Mouse (Mus musculus) embryonic facial prominence, embryonic 12.5 days (tissue): ENCODE data around the gene Gm17617. TPM values are rescaled to one million over a fixed set of nuclear protein-coding genes. Genes with fewer than 3 reads are reported as not detected.

Experiments
- ATAC-seq: fragments of 200-750 bp; cut with Nextera tagmentation; 2 replicates; pipeline ENCODE4 v1.8.0; 2017; ENCODE audit not compliant: insufficient number of reproducible peaks, insufficient read depth, low FRiP score, low TSS enrichment
- H3K27ac ChIP-seq: fragments of 300-500 bp; sonication (generic); 2 replicates; pipeline ENCODE4 v1.5.1; 2016; ENCODE audit warnings: mild to moderate bottlenecking
- H3K27me3 ChIP-seq: fragments of 300-500 bp; sonication (generic); 2 replicates; pipeline ENCODE4 v1.6.1; 2016; ENCODE audit warnings: mild to moderate bottlenecking, moderate library complexity
- H3K36me3 ChIP-seq: fragments of 300-500 bp; sonication (generic); 2 replicates; pipeline ENCODE4 v1.6.1; 2016; ENCODE audit warnings: mild to moderate bottlenecking
- H3K4me1 ChIP-seq: fragments of 300-500 bp; sonication (generic); 2 replicates; pipeline ENCODE4 v1.6.1; 2016
- H3K4me2 ChIP-seq: fragments of 300-500 bp; sonication (generic); replicated peaks from 2 replicates; pipeline ENCODE4 v1.6.1; 2016; ENCODE audit warnings: mild to moderate bottlenecking, moderate library complexity
- H3K4me3 ChIP-seq: fragments of 300-500 bp; sonication (generic); 2 replicates; pipeline ENCODE4 v1.5.1; 2016; ENCODE audit warnings: mild to moderate bottlenecking
- H3K9ac ChIP-seq: fragments of 300-500 bp; sonication (generic); 2 replicates; pipeline ENCODE4 v1.6.1; 2016; ENCODE audit warnings: mild to moderate bottlenecking, moderate library complexity
- H3K9me3 ChIP-seq: fragments of 300-500 bp; sonication (generic); 2 replicates; pipeline ENCODE4 v1.6.1; 2016; ENCODE audit warnings: mild to moderate bottlenecking, moderate library complexity
- WGBS: fragments of 180-500 bp; shearing (Covaris S2); methylation state at CpG from one replicate; pipeline ENCODE4 v1.1.7; 2016; 5-methylcytosine and 5-hydroxymethylcytosine counted together
- polyA plus RNA-seq: library from polyadenylated mRNA; unstranded; fragments of >200 nt; fragmentation: Nextera tagmentation; extraction: Ambion mirVana; gene quantifications from 2 replicates; pipeline ENCODE4 v1.2.1, GENCODE M21; 2016

The Gm17617 gene
- polyA plus RNA-seq: not detected in 2 replicates

DNA sequence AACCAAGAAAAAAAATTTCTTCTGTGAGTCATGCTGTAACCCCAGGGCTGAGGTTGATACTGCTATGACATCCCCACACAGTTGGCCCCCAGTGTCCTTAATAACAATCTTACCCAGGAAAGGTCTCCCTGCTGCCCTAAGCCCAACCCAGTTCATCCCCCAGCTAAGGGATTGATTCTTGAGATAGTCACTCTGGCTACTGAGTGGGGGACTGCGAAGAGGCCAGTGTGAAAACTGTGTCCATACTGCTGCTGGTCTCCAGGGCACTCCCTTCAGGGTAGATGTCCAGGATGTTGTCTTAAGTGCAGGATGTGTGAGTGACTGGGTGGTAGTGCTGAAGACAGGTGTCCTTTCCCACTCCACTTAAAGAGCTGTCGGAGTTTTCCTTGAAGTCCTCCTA, at the start of gene Gm17617:
Gm17617 (minus strand) TSS at position 101 of the 400 bp plus-strand sequence.
- no peak within 1 kb of the TSS for H3K4me3 ChIP-seq
- H3K4me2 ChIP-seq: no peak within 1 kb of the TSS
- no peaks in the 10 kb centered on the region for H3K4me1 ChIP-seq
- no peaks in the 10 kb centered on the region for H3K9me3 ChIP-seq
- peaks cover 38% of the 10 kb centered on the region for H3K36me3 ChIP-seq
- WGBS: 97% methylated on average over 2 of the region's 2 CpGs
- no peaks in the 10 kb centered on the region for H3K27me3 ChIP-seq
- no peak within 1 kb of the TSS for H3K9ac ChIP-seq
- no peak within 1 kb of the TSS for H3K27ac ChIP-seq
- ATAC-seq: no peak

GRCm38 (mm10) chr13:55182173-55182894, 49.0 kb upstream of the Gm17617 start:
- peak overlapping the region; percentile 40 for H3K9ac ChIP-seq
- peak overlapping the region; percentile 23 for H3K4me3 ChIP-seq
- H3K4me2 ChIP-seq: peak overlapping the region; percentile 48
- H3K4me1 ChIP-seq: no peaks in the 10 kb centered on the region
- WGBS: 4% methylated on average over 23 of the region's 23 CpGs
- H3K9me3 ChIP-seq: no peaks in the 10 kb centered on the region
- peak; percentile 80; the same call in 1 of the 2 replicates for ATAC-seq
- peak overlapping the region; percentile 58 for H3K27ac ChIP-seq
- H3K27me3 ChIP-seq: no peaks in the 10 kb centered on the region
- no peaks in the 10 kb centered on the region for H3K36me3 ChIP-seq

GRCm38 (mm10) chr13:55181786-55182172, 48.4 kb upstream of the Gm17617 start:
- Histone ChIP-seq H3K4me2 (peak overlapping the region; percentile 48), H3K27me3 (no peaks in the 10 kb centered on the region), H3K36me3 (no peaks in the 10 kb centered on the region), H3K9me3 (no peaks in the 10 kb centered on the region), H3K4me1 (no peaks in the 10 kb centered on the region), H3K9ac (no peak overlapping the region), H3K27ac (no peak overlapping the region), H3K4me3 (no peak overlapping the region)
- ATAC-seq: no peak
- WGBS: 72% methylated on average over 2 of the region's 2 CpGs

DNA sequence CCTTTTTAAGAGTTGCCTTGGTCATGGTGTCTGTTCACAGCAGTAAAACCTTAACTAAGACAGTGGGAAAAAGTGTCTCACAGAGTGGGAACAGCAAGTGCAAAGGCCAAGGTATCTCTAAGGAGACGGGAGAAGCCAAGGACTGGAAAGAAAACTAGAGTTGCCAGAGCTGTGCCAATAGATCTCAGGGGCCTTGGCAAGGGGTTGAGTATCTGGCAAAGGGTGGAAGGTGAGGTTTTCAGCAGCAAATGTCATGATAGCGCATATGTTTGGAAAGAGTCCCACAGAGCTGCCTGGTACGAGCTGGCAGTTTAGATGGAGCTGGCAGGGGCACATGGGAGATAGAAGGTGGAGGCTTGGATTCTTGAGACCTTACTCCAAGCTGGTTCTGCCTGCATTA, 46.2 kb upstream of the Gm17617 start:
- WGBS: 87% methylated on average over 3 of the region's 3 CpGs
- no peak for ATAC-seq
- H3K4me3 ChIP-seq: no peak overlapping the region
- H3K4me1 ChIP-seq: no peaks in the 10 kb centered on the region
- H3K27ac ChIP-seq: no peak overlapping the region
- no peak overlapping the region for H3K9ac ChIP-seq
- H3K4me2 ChIP-seq: no peak overlapping the region
- no peaks in the 10 kb centered on the region for H3K9me3 ChIP-seq
- H3K36me3 ChIP-seq: no peaks in the 10 kb centered on the region
- H3K27me3 ChIP-seq: no peaks in the 10 kb centered on the region

GRCm38 (mm10) chr13:55178556-55178955, 45.2 kb upstream of the Gm17617 start:
- no peaks in the 10 kb centered on the region for H3K4me1 ChIP-seq
- H3K4me3 ChIP-seq: no peak overlapping the region
- 30% methylated on average over 2 of the region's 2 CpGs for WGBS

DNA sequence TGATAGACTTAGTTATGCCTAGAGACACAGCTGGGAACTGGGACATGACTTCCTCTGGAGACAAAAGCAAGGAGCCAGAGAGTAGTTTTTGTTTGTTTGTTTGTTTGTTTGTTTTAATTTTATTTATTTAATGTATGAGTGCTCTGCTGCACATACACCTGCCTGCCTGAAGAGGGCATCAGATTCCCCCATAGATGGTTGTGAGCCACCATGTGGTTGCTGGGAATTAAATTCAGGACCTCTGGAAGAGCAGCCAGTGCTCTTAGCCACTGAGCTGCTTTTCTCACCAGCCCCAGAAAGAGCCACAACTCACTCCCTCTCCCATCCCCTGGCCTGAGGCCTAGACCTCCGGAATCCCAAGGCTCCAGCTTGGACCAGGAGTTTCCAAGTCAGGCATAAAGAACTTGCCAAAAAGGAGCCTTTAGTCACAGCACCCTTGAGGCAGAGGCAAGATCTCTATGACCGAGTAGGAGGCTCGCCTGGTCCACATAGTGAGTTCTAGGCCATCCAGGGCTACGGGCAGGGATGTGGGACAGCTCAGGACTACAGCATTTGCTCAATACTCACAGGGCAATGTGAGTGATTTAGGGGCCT, 44.7 kb upstream of the Gm17617 start:
- 67% methylated on average over 4 of the region's 4 CpGs for WGBS

More at GRCm38 (mm10) chr13:55178556-55178955, 45.2 kb upstream of the Gm17617 start:
- H3K9me3 ChIP-seq: no peaks in the 10 kb centered on the region
- no peaks in the 10 kb centered on the region for H3K27me3 ChIP-seq
- H3K9ac ChIP-seq: no peak overlapping the region
- H3K27ac ChIP-seq: no peak overlapping the region
- no peak overlapping the region for H3K4me2 ChIP-seq
- H3K36me3 ChIP-seq: no peaks in the 10 kb centered on the region
- ATAC-seq: no peak

GRCm38 (mm10) chr13:55176265-55176664, 42.9 kb upstream of the Gm17617 start:
- 82% methylated on average over 6 of the region's 6 CpGs for WGBS
- Histone ChIP-seq H3K27ac (no peak overlapping the region), H3K9ac (no peak overlapping the region), H3K27me3 (no peaks in the 10 kb centered on the region), H3K36me3 (no peaks in the 10 kb centered on the region), H3K4me1 (peaks cover 14% of the 10 kb centered on the region), H3K4me3 (no peak overlapping the region), H3K4me2 (no peak overlapping the region), H3K9me3 (no peaks in the 10 kb centered on the region)
- no peak for ATAC-seq

More for the DNA sequence above, 44.7 kb upstream of the Gm17617 start:
- Histone ChIP-seq H3K36me3 (no peaks in the 10 kb centered on the region), H3K27ac (no peak overlapping the region), H3K4me3 (no peak overlapping the region), H3K4me1 (no peaks in the 10 kb centered on the region), H3K9ac (no peak overlapping the region), H3K4me2 (no peak overlapping the region), H3K27me3 (no peaks in the 10 kb centered on the region), H3K9me3 (no peaks in the 10 kb centered on the region)
- ATAC-seq: no peak

DNA sequence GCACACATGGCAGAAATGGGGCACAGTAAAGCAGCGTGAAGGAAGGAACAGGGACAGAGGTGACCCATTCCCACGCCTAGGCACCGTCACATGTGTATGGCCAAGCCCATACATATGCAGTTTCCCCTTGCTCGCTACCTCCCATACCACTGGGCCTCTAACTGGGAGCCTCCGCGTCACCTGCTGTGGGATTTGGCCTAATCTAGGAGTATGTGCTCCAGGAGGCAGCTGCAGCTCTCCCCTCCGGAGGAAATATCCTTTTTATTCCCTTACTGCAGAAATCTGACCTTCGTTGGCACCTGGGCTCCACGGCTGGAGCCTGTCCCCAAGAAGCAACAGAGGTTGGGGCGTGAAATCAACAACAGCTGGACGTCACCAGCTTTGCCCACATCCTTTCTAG, 41.0 kb upstream of the Gm17617 start:
- ATAC-seq: no peak
- H3K9me3 ChIP-seq: no peaks in the 10 kb centered on the region
- no peak overlapping the region for H3K4me2 ChIP-seq
- no peaks in the 10 kb centered on the region for H3K36me3 ChIP-seq
- peaks cover 18% of the 10 kb centered on the region for H3K4me1 ChIP-seq
- no peak overlapping the region for H3K9ac ChIP-seq
- H3K27ac ChIP-seq: no peak overlapping the region
- no peaks in the 10 kb centered on the region for H3K27me3 ChIP-seq
- 60% methylated on average over 11 of the region's 11 CpGs for WGBS
- H3K4me3 ChIP-seq: no peak overlapping the region

DNA sequence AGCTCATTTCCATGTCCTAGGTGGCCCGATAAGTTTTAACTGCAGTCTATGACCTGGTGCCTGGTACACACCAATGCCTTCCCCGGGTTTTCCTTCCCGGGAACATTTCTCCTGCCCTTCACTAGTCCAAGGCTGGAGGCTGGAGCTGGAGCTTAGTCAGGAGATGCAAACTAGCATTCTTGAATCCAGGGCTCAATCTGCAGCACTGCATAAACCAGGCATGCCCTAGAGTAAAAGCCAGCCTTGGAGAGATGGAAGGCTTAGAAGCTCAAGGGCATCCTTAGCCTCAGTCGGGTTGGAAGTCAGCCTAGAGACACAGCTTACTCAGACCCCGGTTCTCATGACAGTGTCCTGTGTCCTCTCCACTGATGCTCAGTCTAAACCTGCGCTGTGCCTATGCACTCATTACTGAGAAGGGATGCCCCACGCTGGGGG, 39.0 kb upstream of the Gm17617 start:
- no peak for ATAC-seq
- no peak overlapping the region for H3K4me3 ChIP-seq
- H3K27me3 ChIP-seq: no peaks in the 10 kb centered on the region
- no peaks in the 10 kb centered on the region for H3K36me3 ChIP-seq
- 0 out of 2 replicates have a peak overlapping the region, but pooled peaks have one; percentile 3 for H3K27ac ChIP-seq
- H3K4me1 ChIP-seq: peaks cover 24% of the 10 kb centered on the region
- no peak overlapping the region for H3K9ac ChIP-seq
- WGBS: 32% methylated on average over 7 of the region's 7 CpGs
- H3K4me2 ChIP-seq: peak overlapping the region; percentile 43
- no peaks in the 10 kb centered on the region for H3K9me3 ChIP-seq

DNA sequence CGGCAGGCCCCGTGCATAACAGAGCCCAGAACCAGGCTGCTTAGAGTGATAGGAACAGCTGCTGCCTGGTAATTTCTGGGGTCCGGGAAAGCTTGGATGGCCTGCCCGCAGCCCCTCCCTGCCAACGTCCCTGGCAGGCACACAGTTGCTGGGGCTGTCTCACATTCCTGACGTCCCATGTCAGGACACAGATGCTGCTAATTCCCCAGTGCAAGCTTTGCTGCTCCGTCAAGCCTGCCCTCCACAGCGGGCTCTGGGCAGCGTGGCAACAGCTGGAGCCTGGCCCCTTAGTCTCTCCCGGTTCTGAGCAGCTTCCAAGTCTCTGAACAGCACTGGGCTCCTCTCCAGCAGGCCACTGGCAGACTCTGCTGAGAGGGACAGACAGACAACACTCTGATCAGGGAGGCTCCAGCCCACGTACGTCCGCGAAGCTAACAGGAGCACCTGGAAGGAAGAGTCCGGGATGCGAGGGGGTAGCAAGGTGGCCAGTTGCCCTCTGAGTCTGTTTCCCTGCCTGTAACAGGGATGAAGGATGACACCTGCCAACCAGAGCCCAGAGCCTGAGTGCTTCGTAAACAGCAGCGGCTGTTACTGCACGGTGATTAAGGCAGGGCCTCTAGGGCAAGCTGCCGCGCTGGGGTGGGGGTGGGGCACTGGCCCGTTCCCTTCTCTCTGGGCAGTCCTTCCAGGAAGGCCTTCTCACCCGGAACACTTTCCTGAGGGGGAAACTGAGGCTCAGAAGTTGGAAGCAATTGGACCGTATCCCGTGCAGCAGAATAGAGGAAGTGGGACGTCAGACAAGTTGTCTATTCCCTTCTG, 38.4 kb upstream of the Gm17617 start:
- ATAC-seq: 0 out of 2 replicates have a peak, but pooled peaks have one; percentile 11
- 10% methylated on average over 26 of the region's 26 CpGs for WGBS
- H3K27ac ChIP-seq: peak overlapping the region; percentile 59; the same call in 1 of the 2 replicates

GRCm38 (mm10) chr13:55168958-55169369, 35.6 kb upstream of the Gm17617 start:
- Histone ChIP-seq H3K9ac (no peak overlapping the region), H3K27me3 (no peaks in the 10 kb centered on the region), H3K36me3 (no peaks in the 10 kb centered on the region), H3K27ac (no peak overlapping the region; the same call in 1 of the 2 replicates), H3K4me1 (peaks cover 24% of the 10 kb centered on the region), H3K9me3 (no peaks in the 10 kb centered on the region), H3K4me3 (no peak overlapping the region), H3K4me2 (no peak overlapping the region)
- 51% methylated on average over 13 of the region's 13 CpGs for WGBS
- ATAC-seq: peak; percentile 67; the same call in 1 of the 2 replicates

More for the DNA sequence above, 38.4 kb upstream of the Gm17617 start:
- 0 out of 2 replicates have a peak overlapping the region, but pooled peaks have one; percentile 1 for H3K4me3 ChIP-seq
- H3K9ac ChIP-seq: peak overlapping the region; percentile 24; the same call in 1 of the 2 replicates
- H3K4me1 ChIP-seq: peaks cover 24% of the 10 kb centered on the region
- no peaks in the 10 kb centered on the region for H3K27me3 ChIP-seq
- no peaks in the 10 kb centered on the region for H3K36me3 ChIP-seq
- peak overlapping the region; percentile 43 for H3K4me2 ChIP-seq
- H3K9me3 ChIP-seq: no peaks in the 10 kb centered on the region
